Mouse (Mus musculus): ENCODE data around the gene A530084C06Rik. TPM values are rescaled to one million over a fixed set of nuclear protein-coding genes. Genes with fewer than 3 reads are reported as not detected.

Gene A530084C06Rik
- total and polyA plus RNA-seq, 2 experiments: 0.21 to 0.46 TPM

DNA sequence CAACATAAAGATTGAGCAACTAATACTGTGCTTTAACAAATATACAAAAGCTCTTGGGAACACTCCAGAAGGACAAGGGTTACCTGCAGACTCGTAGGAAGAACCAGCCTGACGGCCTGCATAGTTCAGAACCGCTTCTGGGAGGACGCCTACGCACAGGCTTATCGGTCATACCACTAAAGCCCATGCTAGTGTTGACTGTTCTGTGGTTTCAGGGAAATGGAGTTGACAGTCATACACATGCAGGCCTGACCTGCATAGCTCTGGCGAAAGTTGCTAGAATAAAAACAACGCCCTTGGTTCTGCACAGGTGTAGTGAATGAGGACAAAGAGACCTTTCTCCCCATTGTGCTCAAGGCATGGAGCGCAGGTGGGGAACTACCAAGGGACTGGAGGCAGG lies 11.5 kb downstream of the A530084C06Rik start:
- peaks cover 8% of the 10 kb centered on the region for H3K4me1 ChIP-seq (ENCODE audit: control insufficient read depth, insufficient read depth, low read length)
- H3K27me3 ChIP-seq (ENCODE audit: control insufficient read depth, insufficient read depth, low read length): no peaks in the 10 kb centered on the region
- TF ChIP-seq POLR2A (IDR thresholded peaks at IDR 0.05; ENCODE audit: extremely low read depth, insufficient read depth, low read length): no peak
- no peak for TF ChIP-seq CTCF (IDR thresholded peaks at IDR 0.05; ENCODE audit: low read depth, low read length)
- H3K27ac ChIP-seq (replicated peaks; ENCODE audit: insufficient read depth, low read depth, low read length): peak overlapping the region; percentile 86
- no peak overlapping the region for H3K9ac ChIP-seq (ENCODE audit: low read depth, low read length)
- H3K4me3 ChIP-seq (ENCODE audit: insufficient read depth, low read depth, low read length): no peak overlapping the region
- no peaks in the 10 kb centered on the region for H3K79me2 ChIP-seq (ENCODE audit: control insufficient read depth, insufficient read depth, low read length)
- WGBS: 21% methylated on average over 9 of the region's 9 CpGs
- DNase-seq (ENCODE audit: extremely low read depth, low read depth, low spot score): peak; percentile 99
- H3K36me3 ChIP-seq (ENCODE audit: control insufficient read depth, insufficient read depth, low read length): no peaks in the 10 kb centered on the region

DNA sequence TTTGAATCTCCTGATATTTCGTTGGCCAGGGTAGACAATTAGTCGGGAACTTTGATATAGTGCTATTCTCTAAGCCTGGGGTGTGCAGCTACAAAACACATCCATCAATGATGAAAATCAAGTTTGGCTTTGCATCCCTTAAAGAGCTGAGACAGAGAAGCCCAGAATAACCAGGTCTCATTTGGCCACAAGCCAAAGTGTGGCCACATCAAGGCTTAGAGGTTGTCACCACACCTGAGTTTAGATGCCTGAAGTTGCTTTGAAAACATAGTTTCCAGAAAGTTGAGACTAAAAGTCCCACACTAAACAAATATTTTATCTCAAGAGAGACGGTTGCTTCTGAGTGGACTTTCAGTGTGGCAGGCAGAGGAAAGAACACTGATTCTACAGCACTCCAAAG lies 11.9 kb downstream of the A530084C06Rik start:
- H3K27me3 ChIP-seq (ENCODE audit: control insufficient read depth, insufficient read depth, low read length): no peaks in the 10 kb centered on the region
- H3K27ac ChIP-seq (replicated peaks; ENCODE audit: insufficient read depth, low read depth, low read length): peak overlapping the region; percentile 76
- no peaks in the 10 kb centered on the region for H3K79me2 ChIP-seq (ENCODE audit: control insufficient read depth, insufficient read depth, low read length)
- H3K36me3 ChIP-seq (ENCODE audit: control insufficient read depth, insufficient read depth, low read length): no peaks in the 10 kb centered on the region
- peaks cover 8% of the 10 kb centered on the region for H3K4me1 ChIP-seq (ENCODE audit: control insufficient read depth, insufficient read depth, low read length)
- TF ChIP-seq CTCF (IDR thresholded peaks at IDR 0.05; ENCODE audit: low read depth, low read length) (no peak), POLR2A (IDR thresholded peaks at IDR 0.05; ENCODE audit: extremely low read depth, insufficient read depth, low read length) (no peak)
- WGBS: 19% methylated on average over 3 of the region's 3 CpGs
- H3K9ac ChIP-seq (ENCODE audit: low read depth, low read length): no peak overlapping the region
- H3K4me3 ChIP-seq (ENCODE audit: insufficient read depth, low read depth, low read length): no peak overlapping the region
- no peak for DNase-seq (ENCODE audit: extremely low read depth, low read depth, low spot score)

DNA sequence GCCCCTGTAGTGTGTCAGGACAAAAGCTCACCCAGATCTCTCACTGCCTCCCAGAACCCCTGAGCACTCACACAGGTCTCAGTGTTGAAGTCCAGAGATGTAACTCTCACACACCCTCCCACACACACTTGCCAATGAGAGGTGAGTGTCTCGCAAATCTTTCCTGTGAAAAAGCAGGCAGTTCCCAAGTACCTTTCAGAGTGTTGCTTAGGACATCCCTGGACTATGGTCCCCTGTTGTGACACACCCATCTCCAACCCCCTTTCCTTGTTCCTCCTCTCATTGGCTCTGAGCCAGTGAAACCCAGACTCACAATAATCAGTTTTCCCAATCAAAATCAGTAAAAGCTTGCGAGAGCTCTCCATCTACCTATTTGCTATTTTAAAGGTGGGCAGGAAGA lies 12.3 kb downstream of the A530084C06Rik start:
- 19% methylated on average over 2 of the region's 2 CpGs for WGBS
- peak overlapping the region; percentile 76 for H3K27ac ChIP-seq (replicated peaks; ENCODE audit: insufficient read depth, low read depth, low read length)
- peak overlapping the region; percentile 16; the same call in 1 of the 2 replicates for H3K9ac ChIP-seq (ENCODE audit: low read depth, low read length)

DNA sequence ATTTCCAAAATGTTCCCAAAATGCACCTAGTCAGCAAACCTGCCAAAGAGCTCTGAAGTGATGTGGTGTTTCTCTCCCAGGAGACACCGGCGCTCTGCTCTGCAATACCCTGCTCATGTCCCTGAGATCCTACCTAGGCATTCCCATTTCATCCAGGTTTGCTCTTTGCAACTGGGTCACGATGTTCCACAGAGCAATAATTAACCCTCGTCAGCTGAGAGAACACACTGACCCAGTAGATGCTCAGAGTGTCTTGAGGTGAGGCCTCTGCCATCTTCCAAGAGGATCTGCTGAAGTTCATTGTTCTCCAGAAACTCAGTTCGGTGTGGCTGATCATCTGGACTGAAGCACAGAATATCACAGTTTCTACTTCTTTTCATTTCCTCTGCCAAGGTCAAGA lies 16.1 kb downstream of the A530084C06Rik start:
- H3K79me2 ChIP-seq (ENCODE audit: control insufficient read depth, insufficient read depth, low read length): no peaks in the 10 kb centered on the region
- H3K4me1 ChIP-seq (ENCODE audit: control insufficient read depth, insufficient read depth, low read length): peaks cover 12% of the 10 kb centered on the region
- no peak overlapping the region for H3K4me3 ChIP-seq (ENCODE audit: insufficient read depth, low read depth, low read length)
- no peak overlapping the region for H3K9ac ChIP-seq (ENCODE audit: low read depth, low read length)
- peak; percentile 42 for DNase-seq (ENCODE audit: extremely low read depth, low read depth, low spot score)
- no peaks in the 10 kb centered on the region for H3K36me3 ChIP-seq (ENCODE audit: control insufficient read depth, insufficient read depth, low read length)
- TF ChIP-seq POLR2A (IDR thresholded peaks at IDR 0.05; ENCODE audit: extremely low read depth, insufficient read depth, low read length): no peak
- TF ChIP-seq CTCF (IDR thresholded peaks at IDR 0.05; ENCODE audit: low read depth, low read length): no peak
- no peaks in the 10 kb centered on the region for H3K27me3 ChIP-seq (ENCODE audit: control insufficient read depth, insufficient read depth, low read length)
- 57% methylated on average over 5 of the region's 5 CpGs for WGBS
- H3K27ac ChIP-seq (replicated peaks; ENCODE audit: insufficient read depth, low read depth, low read length): no peak overlapping the region

More for the DNA sequence above, 12.3 kb downstream of the A530084C06Rik start:
- no peaks in the 10 kb centered on the region for H3K27me3 ChIP-seq (ENCODE audit: control insufficient read depth, insufficient read depth, low read length)
- no peaks in the 10 kb centered on the region for H3K36me3 ChIP-seq (ENCODE audit: control insufficient read depth, insufficient read depth, low read length)
- H3K4me3 ChIP-seq (ENCODE audit: insufficient read depth, low read depth, low read length): no peak overlapping the region
- no peak for TF ChIP-seq CTCF (IDR thresholded peaks at IDR 0.05; ENCODE audit: low read depth, low read length)
- TF ChIP-seq POLR2A (IDR thresholded peaks at IDR 0.05; ENCODE audit: extremely low read depth, insufficient read depth, low read length): no peak
- peak; percentile 58 for DNase-seq (ENCODE audit: extremely low read depth, low read depth, low spot score)
- peaks cover 8% of the 10 kb centered on the region for H3K4me1 ChIP-seq (ENCODE audit: control insufficient read depth, insufficient read depth, low read length)
- no peaks in the 10 kb centered on the region for H3K79me2 ChIP-seq (ENCODE audit: control insufficient read depth, insufficient read depth, low read length)

DNA sequence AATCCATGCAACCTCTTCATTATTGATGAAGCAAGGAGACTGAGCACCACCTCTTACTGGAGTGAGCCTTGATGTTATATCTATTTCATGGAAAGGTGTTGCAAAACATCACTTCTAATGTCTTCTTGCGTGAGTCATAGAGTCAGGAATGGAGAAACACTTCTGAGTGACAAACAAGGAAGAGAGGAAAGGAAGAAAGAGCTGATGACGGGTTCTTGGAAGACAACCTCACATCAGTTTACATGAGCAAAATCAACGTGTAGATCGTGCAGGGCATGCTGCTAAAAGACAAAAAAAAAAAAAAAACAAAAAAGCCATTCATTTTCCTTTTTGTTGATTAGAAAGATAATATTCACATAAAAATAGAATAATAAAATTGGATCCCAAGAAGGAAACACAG lies 24.4 kb downstream of the A530084C06Rik start:
- Histone ChIP-seq H3K79me2 (ENCODE audit: control insufficient read depth, insufficient read depth, low read length) (no peaks in the 10 kb centered on the region), H3K27me3 (ENCODE audit: control insufficient read depth, insufficient read depth, low read length) (no peaks in the 10 kb centered on the region), H3K36me3 (ENCODE audit: control insufficient read depth, insufficient read depth, low read length) (no peaks in the 10 kb centered on the region), H3K27ac (replicated peaks; ENCODE audit: insufficient read depth, low read depth, low read length) (no peak overlapping the region), H3K4me1 (ENCODE audit: control insufficient read depth, insufficient read depth, low read length) (peaks cover 15% of the 10 kb centered on the region), H3K9ac (ENCODE audit: low read depth, low read length) (no peak overlapping the region), H3K4me3 (ENCODE audit: insufficient read depth, low read depth, low read length) (no peak overlapping the region)
- TF ChIP-seq POLR2A (IDR thresholded peaks at IDR 0.05; ENCODE audit: extremely low read depth, insufficient read depth, low read length) (no peak), CTCF (IDR thresholded peaks at IDR 0.05; ENCODE audit: low read depth, low read length) (no peak)
- no peak for DNase-seq (ENCODE audit: extremely low read depth, low read depth, low spot score)
- WGBS: 92% methylated on average over 4 of the region's 4 CpGs

DNA sequence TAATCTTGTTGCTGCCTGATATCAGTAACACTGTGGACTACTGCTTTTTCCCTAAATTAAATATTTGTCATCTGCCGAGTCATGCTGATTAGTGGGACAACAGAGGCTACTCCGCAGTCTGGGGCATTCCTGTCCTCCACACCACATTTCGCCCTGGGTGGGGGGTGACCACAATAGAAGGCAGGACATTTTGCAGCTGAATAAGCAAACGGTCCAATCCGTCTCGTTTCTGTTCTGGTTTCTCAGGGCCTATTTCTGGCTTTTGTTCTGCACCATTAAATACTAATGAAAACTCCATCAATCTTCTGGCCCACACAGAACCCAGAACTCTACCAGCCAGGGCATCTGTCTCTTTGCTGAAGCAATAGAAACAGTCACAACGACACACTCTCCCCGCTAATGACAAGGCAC lies 27.5 kb downstream of the A530084C06Rik start:
- 12% methylated on average over 8 of the region's 8 CpGs for WGBS
- Histone ChIP-seq H3K36me3 (ENCODE audit: control insufficient read depth, insufficient read depth, low read length) (no peaks in the 10 kb centered on the region), H3K9ac (ENCODE audit: low read depth, low read length) (no peak overlapping the region), H3K4me3 (ENCODE audit: insufficient read depth, low read depth, low read length) (no peak overlapping the region), H3K27ac (replicated peaks; ENCODE audit: insufficient read depth, low read depth, low read length) (peak overlapping the region; percentile 60), H3K79me2 (ENCODE audit: control insufficient read depth, insufficient read depth, low read length) (no peaks in the 10 kb centered on the region), H3K27me3 (ENCODE audit: control insufficient read depth, insufficient read depth, low read length) (no peaks in the 10 kb centered on the region), H3K4me1 (ENCODE audit: control insufficient read depth, insufficient read depth, low read length) (peaks cover 15% of the 10 kb centered on the region)
- DNase-seq (ENCODE audit: extremely low read depth, low read depth, low spot score): no peak
- TF ChIP-seq POLR2A (IDR thresholded peaks at IDR 0.05; ENCODE audit: extremely low read depth, insufficient read depth, low read length): no peak
- TF ChIP-seq CTCF (IDR thresholded peaks at IDR 0.05; ENCODE audit: low read depth, low read length): no peak
